Mouse (Mus musculus) C2C12 (cell line): Measurements from ENCODE around the gene Slc48a1. TPM values are rescaled to one million over a fixed set of nuclear protein-coding genes. Genes with fewer than 3 reads are reported as not detected.

Experiments
- H3K27me3 ChIP-seq: one replicate; pipeline ENCODE4 v1.6.1; 2011; ENCODE audit not compliant: control insufficient read depth, insufficient read depth, insufficient read length
- H3K36me3 ChIP-seq: one replicate; pipeline ENCODE4 v1.6.1; 2011; ENCODE audit not compliant: control insufficient read depth, insufficient read depth
- H3K4me3 ChIP-seq: one replicate; pipeline ENCODE4 v1.5.1; 2011; ENCODE audit warnings: mild to moderate bottlenecking, control low read depth; ENCODE audit not compliant: poor library complexity, insufficient read depth, severe bottlenecking
- H3K79me2 ChIP-seq: one replicate; pipeline ENCODE4 v1.6.1; 2011; ENCODE audit not compliant: control insufficient read depth, insufficient read depth
- H3K79me3 ChIP-seq: one replicate; pipeline ENCODE4 v1.6.1; 2011; ENCODE audit warnings: low read depth, control low read depth
- H3ac ChIP-seq: one replicate; pipeline ENCODE3; 2011; ENCODE audit warnings: low read depth; ENCODE audit not compliant: control insufficient read depth, insufficient read length
- CEBPB ChIP-seq: IDR thresholded peaks from one replicate; pipeline ENCODE4 v1.6.1; 2011; ENCODE audit warnings: low read depth, mild to moderate bottlenecking, control low read depth, moderate library complexity
- CTCF ChIP-seq: IDR thresholded peaks from one replicate; pipeline ENCODE4 v1.5.1; 2011; ENCODE audit not compliant: control insufficient read depth, insufficient read depth, insufficient read length
- FOSL1 ChIP-seq: IDR thresholded peaks from one replicate; pipeline ENCODE4 v1.8.0; 2011; ENCODE audit warnings: mild to moderate bottlenecking, low read length; ENCODE audit not compliant: poor library complexity, insufficient read depth, severe bottlenecking
- MAX ChIP-seq: IDR thresholded peaks from one replicate; pipeline ENCODE4 v1.6.1; 2011; ENCODE audit warnings: mild to moderate bottlenecking, control low read depth
- MYOD1 ChIP-seq: IDR thresholded peaks from one replicate; pipeline ENCODE4 v1.6.1; 2011; ENCODE audit warnings: low read depth; ENCODE audit not compliant: control insufficient read depth, insufficient read length
- MYOG ChIP-seq: IDR thresholded peaks from one replicate; pipeline ENCODE4 v1.6.1; 2011; ENCODE audit not compliant: control insufficient read depth, insufficient read length; ENCODE audit errors: extremely low read depth
- USF1 ChIP-seq: IDR thresholded peaks from one replicate; pipeline ENCODE4 v1.6.1; 2011; ENCODE audit warnings: low read depth, mild to moderate bottlenecking, control low read depth, moderate library complexity
- polyA plus RNA-seq: library from polyadenylated mRNA; unstranded; fragments of >200 nt; fragmentation: generic; extraction: Trizol; gene quantifications from one replicate; pipeline ENCODE4 v1.2.1, GENCODE M21; 2012; ENCODE audit warnings: missing spikeins

Gene Slc48a1
- polyA plus RNA-seq, 1 experiment, result 148 TPM

- TF ChIP-seq MYOG, result no peak
- TF ChIP-seq CTCF, result no peak
- TF ChIP-seq FOSL1, result no peak
- TF ChIP-seq MYOD1, result no peak
- no peak for TF ChIP-seq CEBPB
- TF ChIP-seq USF1, result no peak
- TF ChIP-seq MAX, result no peak
- Histone ChIP-seq H3K79me3 (peaks cover 77% of the 10 kb centered on the region), H3K79me2 (peaks cover 99% of the 10 kb centered on the region)
Measured at GRCm38 (mm10) chr15:97815254-97815653, 36.9 kb downstream of the Slc48a1 start.

GRCm38 (mm10) chr15:97816199-97816994 lies 38.1 kb downstream of the Slc48a1 start:
- TF ChIP-seq CTCF (no peak), CEBPB (peak; percentile 3), USF1 (no peak), MYOD1 (no peak)
- H3K79me2 ChIP-seq, result peaks cover 100% of the 10 kb centered on the region

More at GRCm38 (mm10) chr15:97815254-97815653, 36.9 kb downstream of the Slc48a1 start:
- Histone ChIP-seq H3K4me3 (no peak overlapping the region), H3K27me3 (no peaks in the 10 kb centered on the region), H3K36me3 (peaks cover 49% of the 10 kb centered on the region), H3ac (no peak overlapping the region)

GRCm38 (mm10) chr15:97819937-97820336 lies 41.6 kb downstream of the Slc48a1 start:
- no peak for TF ChIP-seq CEBPB
- no peak for TF ChIP-seq MYOD1
- TF ChIP-seq MYOG, result no peak
- no peaks in the 10 kb centered on the region for H3K27me3 ChIP-seq

More at GRCm38 (mm10) chr15:97816199-97816994, 38.1 kb downstream of the Slc48a1 start:
- peaks cover 49% of the 10 kb centered on the region for H3K36me3 ChIP-seq
- no peak overlapping the region for H3ac ChIP-seq
- no peak overlapping the region for H3K4me3 ChIP-seq
- H3K27me3 ChIP-seq, result no peaks in the 10 kb centered on the region
- H3K79me3 ChIP-seq, result peaks cover 85% of the 10 kb centered on the region

DNA sequence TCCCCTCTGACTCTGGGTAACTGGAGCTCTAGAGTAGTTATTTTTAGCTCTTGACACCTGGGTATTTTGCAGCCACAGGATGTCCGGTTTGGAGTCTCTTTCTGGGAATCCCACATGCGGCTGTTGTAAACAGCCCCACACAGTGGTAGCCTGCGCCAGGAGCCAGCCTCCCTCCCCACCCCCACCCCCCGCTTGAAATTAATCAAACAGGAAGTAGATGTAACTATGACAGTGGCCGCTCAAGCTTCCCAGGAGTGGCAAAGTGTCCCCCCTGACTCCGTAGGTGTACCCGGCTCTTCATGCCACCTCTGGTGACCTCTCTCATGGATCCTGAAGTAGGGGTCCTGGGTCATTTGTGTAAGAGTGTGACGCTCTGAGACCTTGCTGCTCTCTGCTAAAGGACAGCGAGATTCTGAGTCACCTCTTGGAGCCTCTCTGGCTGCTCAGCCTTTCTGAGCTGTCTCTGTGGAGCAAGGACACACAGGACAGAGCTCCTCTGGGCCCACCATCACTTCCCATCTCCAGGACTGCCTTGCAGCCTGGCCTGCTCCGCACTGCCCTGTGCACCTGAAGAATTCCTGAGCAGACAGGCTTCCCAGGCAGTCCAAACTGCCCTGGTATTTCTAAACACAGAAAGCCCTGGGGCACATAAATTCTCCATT lies 43.1 kb downstream of the Slc48a1 start:
- Histone ChIP-seq H3K36me3 (peaks cover 68% of the 10 kb centered on the region), H3K79me3 (peaks cover 91% of the 10 kb centered on the region), H3K27me3 (no peaks in the 10 kb centered on the region), H3ac (no peak overlapping the region), H3K4me3 (no peak overlapping the region), H3K79me2 (peaks cover 100% of the 10 kb centered on the region)
- no peak for TF ChIP-seq MYOD1
- TF ChIP-seq USF1, result no peak
- TF ChIP-seq FOSL1, result no peak
- no peak for TF ChIP-seq CTCF
- no peak for TF ChIP-seq MAX
- no peak for TF ChIP-seq MYOG
- TF ChIP-seq CEBPB, result no peak

More at GRCm38 (mm10) chr15:97819937-97820336, 41.6 kb downstream of the Slc48a1 start:
- Histone ChIP-seq H3K79me2 (peaks cover 100% of the 10 kb centered on the region), H3ac (no peak overlapping the region), H3K79me3 (peaks cover 98% of the 10 kb centered on the region), H3K36me3 (peaks cover 69% of the 10 kb centered on the region), H3K4me3 (no peak overlapping the region)

DNA sequence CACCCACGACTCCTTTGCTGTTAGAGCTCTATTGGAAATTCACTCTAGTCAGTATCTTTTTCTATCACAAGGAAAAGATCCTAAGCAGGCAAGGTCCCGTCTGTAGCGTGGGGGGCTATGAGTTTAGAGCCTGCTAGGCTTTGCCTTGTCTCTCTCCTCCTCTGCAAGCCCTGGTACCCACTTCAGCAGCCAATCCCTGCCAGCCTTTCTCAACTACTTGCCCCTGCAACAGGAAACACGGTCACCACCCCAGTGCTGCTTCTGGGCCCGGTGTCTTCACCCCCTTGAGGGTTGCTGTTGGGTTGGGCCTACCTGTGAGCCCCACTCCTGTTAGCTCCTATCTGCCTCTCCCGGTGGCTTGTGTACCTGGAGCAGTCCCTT lies 43.7 kb downstream of the Slc48a1 start:
- Histone ChIP-seq H3K4me3 (no peak overlapping the region), H3K79me2 (peaks cover 100% of the 10 kb centered on the region), H3K79me3 (peaks cover 92% of the 10 kb centered on the region), H3K36me3 (peaks cover 73% of the 10 kb centered on the region), H3ac (no peak overlapping the region), H3K27me3 (no peaks in the 10 kb centered on the region)
- TF ChIP-seq MAX (no peak), MYOD1 (no peak), CEBPB (no peak), FOSL1 (no peak), CTCF (no peak)

- TF ChIP-seq FOSL1 (no peak), MYOD1 (no peak), MAX (no peak), CEBPB (no peak), MYOG (no peak), USF1 (no peak), CTCF (no peak)
- peaks cover 92% of the 10 kb centered on the region for H3K79me3 ChIP-seq
- peaks cover 100% of the 10 kb centered on the region for H3K79me2 ChIP-seq
- H3K36me3 ChIP-seq, result peaks cover 69% of the 10 kb centered on the region
- H3K4me3 ChIP-seq, result no peak overlapping the region
- no peaks in the 10 kb centered on the region for H3K27me3 ChIP-seq
- H3ac ChIP-seq, result no peak overlapping the region
Measured at GRCm38 (mm10) chr15:97822545-97823228, 44.4 kb downstream of the Slc48a1 start.
